Mouse (Mus musculus): Measurements from ENCODE around the gene Thoc6. TPM values are rescaled to one million over a fixed set of nuclear protein-coding genes. Genes with fewer than 3 reads are reported as not detected.

Thoc6 gene
- polyA plus RNA-seq, 1 experiment from 2014 or later: 32.9 TPM

GRCm38 (mm10) chr17:23670516-23671074, 3.1 kb downstream of the Thoc6 start:
- in situ Hi-C loops (cut with MboI; ENCODE audit: low pct_unique_long_range_greater_than_20kb): no loop called here
- POLR2A ChIA-PET: no interaction called here
- ATAC-seq: no peak

GRCm38 (mm10) chr17:23665511-23665910, 8.2 kb downstream of the Thoc6 start:
- ATAC-seq (no peak), DNase-seq (ENCODE audit: low read depth, low spot score) (no peak)
- no peak for TF ChIP-seq CTCF (IDR thresholded peaks at IDR 0.05)
- in situ Hi-C loops (cut with MboI; ENCODE audit: low pct_unique_long_range_greater_than_20kb): no loop called here
- CTCF ChIA-PET: interaction anchor here (1.5 to 3.7 kb wide), 2 partner anchors 35 to 41 kb away, joined by 4 to 16 read pairs; no protein-coding TSS in a partner anchor
- POLR2A ChIA-PET: interaction anchor here (1.4 kb wide), 1 partner anchor 9 kb away, joined by 4 read pairs; the partner anchor contains the start of gene Thoc6
- no peaks in the 10 kb centered on the region for H3K27me3 ChIP-seq

More at GRCm38 (mm10) chr17:23670516-23671074, 3.1 kb downstream of the Thoc6 start:
- H3K27me3 ChIP-seq: no peaks in the 10 kb centered on the region
- TF ChIP-seq CTCF (IDR thresholded peaks at IDR 0.05): no peak
- CTCF ChIA-PET: interaction anchor here (1.0 kb wide), 1 partner anchor 11 kb away, joined by 3 read pairs; no protein-coding TSS in a partner anchor
- DNase-seq (ENCODE audit: low read depth, low spot score): no peak

- no peak for DNase-seq (ENCODE audit: low read depth, low spot score)
- POLR2A ChIA-PET: interaction anchor here (0.8 to 1.4 kb wide), 2 partner anchors 10 to 13 kb away, joined by 3 to 4 read pairs; partner anchors contain the start of gene Thoc6
- H3K27me3 ChIP-seq: no peaks in the 10 kb centered on the region
- TF ChIP-seq CTCF (IDR thresholded peaks at IDR 0.05): no peak
- ATAC-seq: no peak
- CTCF ChIA-PET: interaction anchor here (0.7 to 3.7 kb wide), 10 partner anchors 8 to 103 kb away, joined by 3 to 16 read pairs (median 3); no protein-coding TSS in a partner anchor
- in situ Hi-C loops (cut with MboI; ENCODE audit: low pct_unique_long_range_greater_than_20kb): loop anchor here (5.0 kb wide), 1 partner anchor 38 kb away; no protein-coding TSS in a partner anchor
These were observed 9.1 kb downstream of the Thoc6 start for GRCm38 (mm10) chr17:23664556-23665021.

GRCm38 (mm10) chr17:23661526-23661925, 12.2 kb downstream of the Thoc6 start:
- ATAC-seq: no peak
- in situ Hi-C loops (cut with MboI; ENCODE audit: low pct_unique_long_range_greater_than_20kb): loop anchor here (5.0 kb wide), 1 partner anchor 41 kb away; no protein-coding TSS in a partner anchor
- POLR2A ChIA-PET: no interaction called here
- no peak for DNase-seq (ENCODE audit: low read depth, low spot score)
- no peak for TF ChIP-seq CTCF (IDR thresholded peaks at IDR 0.05)
- no peaks in the 10 kb centered on the region for H3K27me3 ChIP-seq
- CTCF ChIA-PET: interaction anchor here (1.2 to 3.4 kb wide), 5 partner anchors 10 to 45 kb away, joined by 3 to 12 read pairs (median 8); no protein-coding TSS in a partner anchor

- DNase-seq (ENCODE audit: low read depth, low spot score): no peak
- ChIA-PET CTCF (interaction anchor here (1.2 to 3.4 kb wide), 6 partner anchors 9 to 46 kb away, joined by 3 to 12 read pairs (median 6); no protein-coding TSS in a partner anchor), POLR2A (no interaction called here)
- no peaks in the 10 kb centered on the region for H3K27me3 ChIP-seq
- no peak for TF ChIP-seq CTCF (IDR thresholded peaks at IDR 0.05)
- ATAC-seq: no peak
- in situ Hi-C loops (cut with MboI; ENCODE audit: low pct_unique_long_range_greater_than_20kb): loop anchor here (5.0 kb wide), 1 partner anchor 41 kb away; no protein-coding TSS in a partner anchor
These were observed 12.8 kb downstream of the Thoc6 start for GRCm38 (mm10) chr17:23660876-23661200.

- in situ Hi-C loops (cut with MboI; ENCODE audit: low pct_unique_long_range_greater_than_20kb): loop anchor here (5.0 kb wide), 1 partner anchor 42 kb away; no protein-coding TSS in a partner anchor
These were observed 13.4 kb downstream of the Thoc6 start, which contains the start of gene Bicdl2 for GRCm38 (mm10) chr17:23660117-23660875. Gene Bicdl2, plus strand, starts transcription at chr17:23660506.

GRCm38 (mm10) chr17:23658450-23658849, 15.2 kb downstream of the Thoc6 start:
- ATAC-seq (no peak), DNase-seq (ENCODE audit: low read depth, low spot score) (no peak)
- H3K27me3 ChIP-seq: no peaks in the 10 kb centered on the region
- in situ Hi-C loops (cut with MboI; ENCODE audit: low pct_unique_long_range_greater_than_20kb): no loop called here
- POLR2A ChIA-PET: interaction anchor here (0.7 kb wide), 1 partner anchor 103 kb away, joined by 4 read pairs; no protein-coding TSS in a partner anchor
- no peak for TF ChIP-seq CTCF (IDR thresholded peaks at IDR 0.05)
- CTCF ChIA-PET: interaction anchor here (0.7 to 2.0 kb wide), 6 partner anchors 11 to 90 kb away, joined by 3 to 9 read pairs (median 4); no protein-coding TSS in a partner anchor

More at GRCm38 (mm10) chr17:23660117-23660875, 13.4 kb downstream of the Thoc6 start, which contains the start of gene Bicdl2:
- ChIA-PET CTCF (interaction anchor here (0.9 to 3.4 kb wide), 11 partner anchors 8 to 100 kb away, joined by 3 to 12 read pairs (median 3); no protein-coding TSS in a partner anchor), POLR2A (interaction anchor here (0.7 kb wide), 1 partner anchor 12 kb away, joined by 3 read pairs; no protein-coding TSS in a partner anchor)
- no peaks in the 10 kb centered on the region for H3K27me3 ChIP-seq
- DNase-seq (ENCODE audit: low read depth, low spot score) (no peak), ATAC-seq (no peak)
- no peak for TF ChIP-seq CTCF (IDR thresholded peaks at IDR 0.05)

GRCm38 (mm10) chr17:23654410-23654809, 19.3 kb downstream of the Thoc6 start:
- CTCF ChIA-PET: no interaction called here

GRCm38 (mm10) chr17:23654001-23654400, 19.7 kb downstream of the Thoc6 start:
- ATAC-seq (no peak), DNase-seq (ENCODE audit: low read depth, low spot score) (no peak)
- ChIA-PET POLR2A (interaction anchor here (1.1 kb wide), 1 partner anchor 47 kb away, joined by 3 read pairs; no protein-coding TSS in a partner anchor), CTCF (interaction anchor here (1.1 kb wide), 1 partner anchor 87 kb away, joined by 3 read pairs; no protein-coding TSS in a partner anchor)
- no peak for TF ChIP-seq CTCF (IDR thresholded peaks at IDR 0.05)
- no peaks in the 10 kb centered on the region for H3K27me3 ChIP-seq
- in situ Hi-C loops (cut with MboI; ENCODE audit: low pct_unique_long_range_greater_than_20kb): no loop called here

More at GRCm38 (mm10) chr17:23654410-23654809, 19.3 kb downstream of the Thoc6 start:
- no peak for DNase-seq (ENCODE audit: low read depth, low spot score)
- no peak for TF ChIP-seq CTCF (IDR thresholded peaks at IDR 0.05)
- H3K27me3 ChIP-seq: no peaks in the 10 kb centered on the region
- in situ Hi-C loops (cut with MboI; ENCODE audit: low pct_unique_long_range_greater_than_20kb): no loop called here
- no peak for ATAC-seq
- POLR2A ChIA-PET: no interaction called here

- H3K27me3 ChIP-seq: no peaks in the 10 kb centered on the region
- no peak for ATAC-seq
- POLR2A ChIA-PET: interaction anchor here (1.1 kb wide), 1 partner anchor 47 kb away, joined by 3 read pairs; no protein-coding TSS in a partner anchor
- CTCF ChIA-PET: interaction anchor here (0.8 to 1.1 kb wide), 2 partner anchors 11 to 86 kb away, joined by 3 read pairs; no protein-coding TSS in a partner anchor
- no peak for TF ChIP-seq CTCF (IDR thresholded peaks at IDR 0.05)
- in situ Hi-C loops (cut with MboI; ENCODE audit: low pct_unique_long_range_greater_than_20kb): no loop called here
- no peak for DNase-seq (ENCODE audit: low read depth, low spot score)
These were observed 20.4 kb downstream of the Thoc6 start for GRCm38 (mm10) chr17:23653324-23653723.
